Mouse (Mus musculus) forebrain, embryonic 14.5 days (tissue): ENCODE results near the gene Gm21962. TPM values are rescaled to one million over a fixed set of nuclear protein-coding genes. Genes with fewer than 3 reads are reported as not detected.

Experiments used
- ATAC-seq: fragments of 200-750 bp; cut with Nextera tagmentation; 2 replicates; pipeline ENCODE4 v1.8.0; 2017; ENCODE audit warnings: mild to moderate bottlenecking, moderate library complexity
- DNase-seq: peaks from one replicate; pipeline ENCODE4 v3.0.0-alpha.2; 2015; ENCODE audit warnings: low spot score
- H3K27ac ChIP-seq: fragments of 300-500 bp; sonication (generic); 2 replicates; pipeline ENCODE4 v1.5.1; 2014; ENCODE audit warnings: low read depth, mild to moderate bottlenecking, control low read depth, low read length, moderate library complexity
- H3K27me3 ChIP-seq: fragments of 300-500 bp; sonication (generic); replicated peaks from 2 replicates; pipeline ENCODE4 v1.6.1; 2014; ENCODE audit warnings: low read length, control low read depth, mixed read lengths; ENCODE audit not compliant: control insufficient read depth, insufficient read depth
- H3K36me3 ChIP-seq: fragments of 300-500 bp; sonication (generic); 2 replicates; pipeline ENCODE4 v1.6.1; 2014; ENCODE audit warnings: low read length, control low read depth; ENCODE audit not compliant: control insufficient read depth, insufficient read depth
- H3K4me1 ChIP-seq: fragments of 300-500 bp; sonication (generic); 2 replicates; pipeline ENCODE4 v1.6.1; 2014; ENCODE audit warnings: antibody characterized with exemption, low read length, control low read depth; ENCODE audit not compliant: control insufficient read depth, insufficient read depth
- H3K4me2 ChIP-seq: fragments of 300-500 bp; sonication (generic); 2 replicates; pipeline ENCODE4 v1.6.1; 2014; ENCODE audit warnings: mild to moderate bottlenecking, control low read depth, low read length
- H3K4me3 ChIP-seq: fragments of 300-500 bp; sonication (generic); 2 replicates; pipeline ENCODE4 v1.5.1; 2014; ENCODE audit warnings: low read depth, low read length, control low read depth
- H3K9ac ChIP-seq: fragments of 300-500 bp; sonication (generic); 2 replicates; pipeline ENCODE4 v1.6.1; 2014; ENCODE audit warnings: mild to moderate bottlenecking, low read length, control low read depth, moderate library complexity
- H3K9me3 ChIP-seq: fragments of 300-500 bp; sonication (generic); replicated peaks from 2 replicates; pipeline ENCODE4 v1.6.1; 2016; ENCODE audit warnings: low read length, control low read depth, mixed read lengths; ENCODE audit not compliant: control insufficient read depth
- WGBS: fragments of 180-500 bp; shearing (Covaris S2); extraction: QIAGEN DNeasy Blood & Tissue Kit; methylation state at CpG from one replicate; pipeline ENCODE4 v1.1.7; 2014; 5-methylcytosine and 5-hydroxymethylcytosine counted together
- microRNA-seq: library from miRNA; unstranded; fragments of <30 nt; microRNA quantifications from one replicate; pipeline ENCODE4, GENCODE M21; 2016
- polyA plus RNA-seq: library from polyadenylated mRNA; unstranded; fragments of >200 nt; fragmentation: Nextera tagmentation; extraction: Ambion mirVana; gene quantifications from 2 replicates; pipeline ENCODE4 v1.2.1, GENCODE M21; 2014

The Gm21962 gene
- polyA plus RNA-seq, 1 experiment from 2014 or later: not detected

DNA sequence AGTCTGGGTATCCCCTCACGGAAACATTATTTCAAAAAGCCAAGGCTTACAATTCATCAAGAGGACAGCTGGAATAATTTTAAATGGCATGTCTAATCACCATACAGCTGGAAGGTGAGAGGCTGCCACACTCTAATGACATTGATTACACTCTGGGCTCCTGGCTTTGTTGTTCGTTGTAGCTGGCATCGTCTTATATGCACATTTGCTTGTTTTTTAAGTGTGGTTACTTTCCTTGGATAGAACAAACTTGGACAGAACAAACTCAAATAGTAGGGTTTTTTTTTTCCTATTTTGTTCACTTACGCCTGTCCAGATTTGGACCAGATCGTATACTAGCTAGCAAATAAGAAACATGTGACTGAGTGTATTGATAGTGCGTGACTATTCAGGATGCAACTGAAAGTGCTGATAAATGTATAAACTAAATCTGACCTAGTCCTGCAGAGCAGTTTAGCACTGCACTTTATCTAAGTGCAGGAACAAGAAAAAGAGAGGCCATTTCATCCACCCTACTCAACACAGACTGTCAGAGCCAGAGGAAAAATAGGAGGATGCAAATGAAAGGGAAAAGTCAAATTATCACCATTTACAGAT is 12.6 kb downstream of the Gm21962 start:
- Histone ChIP-seq H3K4me3 (no peak overlapping the region), H3K4me1 (peaks cover 21% of the 10 kb centered on the region), H3K4me2 (peak overlapping the region; percentile 32), H3K27me3 (no peaks in the 10 kb centered on the region), H3K9me3 (no peaks in the 10 kb centered on the region), H3K9ac (no peak overlapping the region), H3K27ac (peak overlapping the region; percentile 84), H3K36me3 (no peaks in the 10 kb centered on the region)
- WGBS: 6% methylated on average over 6 of the region's 6 CpGs
- ATAC-seq (peak; percentile 78), DNase-seq (no peak)

DNA sequence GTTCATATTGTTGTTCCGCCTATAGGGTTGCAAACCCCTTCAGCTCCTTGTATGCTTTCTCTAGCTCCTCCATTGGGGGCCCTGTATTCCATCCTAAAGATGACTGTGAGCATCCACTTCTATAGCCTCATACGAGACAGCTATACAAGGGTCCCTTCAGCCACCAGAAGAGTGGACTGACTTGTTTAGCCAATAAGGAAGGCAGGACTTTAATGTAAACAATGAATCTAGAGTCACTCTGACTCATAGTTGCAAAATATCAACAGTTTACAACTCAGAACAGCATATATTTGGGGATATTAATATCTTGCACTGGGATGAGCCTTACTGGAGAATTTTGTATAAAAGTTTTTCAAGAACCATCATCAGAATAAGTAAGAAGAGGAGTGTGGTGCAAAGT is 15.6 kb downstream of the Gm21962 start:
- no peak for DNase-seq
- Histone ChIP-seq H3K27ac (no peak overlapping the region), H3K36me3 (no peaks in the 10 kb centered on the region), H3K4me2 (no peak overlapping the region), H3K9me3 (no peaks in the 10 kb centered on the region), H3K4me1 (peaks cover 15% of the 10 kb centered on the region), H3K9ac (no peak overlapping the region), H3K27me3 (no peaks in the 10 kb centered on the region), H3K4me3 (no peak overlapping the region)
- ATAC-seq: no peak
- WGBS: 91% methylated on average over 2 of the region's 2 CpGs

DNA sequence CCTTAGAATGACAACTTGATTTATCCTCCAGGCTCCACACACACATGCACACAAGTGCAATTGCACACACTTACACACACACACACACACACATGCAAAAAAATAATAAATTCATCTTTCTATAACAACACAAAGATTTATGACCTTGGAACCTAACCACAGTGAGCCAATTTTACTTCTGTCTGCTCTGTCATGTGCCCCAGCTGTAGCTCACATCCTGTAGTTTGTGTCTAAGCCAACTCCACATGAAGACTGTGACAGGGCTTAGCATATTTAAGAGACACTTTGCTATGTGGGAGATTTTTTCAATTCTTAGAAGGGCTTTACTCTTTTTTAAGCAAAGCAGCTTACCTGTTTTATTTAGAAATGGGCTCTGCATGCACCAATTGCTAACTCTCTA is 20.2 kb downstream of the Gm21962 start:
- no peaks in the 10 kb centered on the region for H3K27me3 ChIP-seq
- H3K9ac ChIP-seq: no peak overlapping the region
- no peak for DNase-seq
- H3K4me2 ChIP-seq: no peak overlapping the region
- H3K27ac ChIP-seq: no peak overlapping the region
- no peaks in the 10 kb centered on the region for H3K4me1 ChIP-seq
- H3K4me3 ChIP-seq: no peak overlapping the region
- no peak for ATAC-seq
- H3K36me3 ChIP-seq: no peaks in the 10 kb centered on the region
- no peaks in the 10 kb centered on the region for H3K9me3 ChIP-seq

DNA sequence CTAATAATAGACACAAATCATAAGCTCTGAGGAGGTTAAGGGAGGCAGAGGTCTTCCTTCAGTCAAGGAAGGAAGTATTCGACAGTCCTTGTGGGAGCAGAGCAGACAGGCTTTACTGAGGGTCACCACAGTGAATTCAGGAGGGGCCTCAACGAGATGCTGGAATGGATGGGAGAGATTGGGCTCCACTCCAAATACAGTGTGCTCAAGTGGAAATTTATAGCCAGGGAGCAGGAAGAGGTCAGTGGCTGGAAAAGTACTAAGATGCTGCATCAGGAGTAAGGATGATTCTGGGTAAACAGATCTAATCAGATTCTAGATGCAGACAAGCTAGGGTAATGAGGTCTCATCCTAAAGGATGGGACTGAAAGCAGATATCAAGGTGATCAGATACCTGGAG is 44.6 kb downstream of the Gm21962 start:
- Histone ChIP-seq H3K36me3 (no peaks in the 10 kb centered on the region), H3K4me2 (no peak overlapping the region), H3K9me3 (no peaks in the 10 kb centered on the region), H3K27ac (no peak overlapping the region), H3K4me3 (no peak overlapping the region), H3K9ac (no peak overlapping the region), H3K4me1 (peaks cover 7% of the 10 kb centered on the region; the same call in 1 of the 2 replicates), H3K27me3 (no peaks in the 10 kb centered on the region)
- DNase-seq: no peak
- 50% methylated on average over 2 of the region's 2 CpGs for WGBS
- no peak for ATAC-seq

DNA sequence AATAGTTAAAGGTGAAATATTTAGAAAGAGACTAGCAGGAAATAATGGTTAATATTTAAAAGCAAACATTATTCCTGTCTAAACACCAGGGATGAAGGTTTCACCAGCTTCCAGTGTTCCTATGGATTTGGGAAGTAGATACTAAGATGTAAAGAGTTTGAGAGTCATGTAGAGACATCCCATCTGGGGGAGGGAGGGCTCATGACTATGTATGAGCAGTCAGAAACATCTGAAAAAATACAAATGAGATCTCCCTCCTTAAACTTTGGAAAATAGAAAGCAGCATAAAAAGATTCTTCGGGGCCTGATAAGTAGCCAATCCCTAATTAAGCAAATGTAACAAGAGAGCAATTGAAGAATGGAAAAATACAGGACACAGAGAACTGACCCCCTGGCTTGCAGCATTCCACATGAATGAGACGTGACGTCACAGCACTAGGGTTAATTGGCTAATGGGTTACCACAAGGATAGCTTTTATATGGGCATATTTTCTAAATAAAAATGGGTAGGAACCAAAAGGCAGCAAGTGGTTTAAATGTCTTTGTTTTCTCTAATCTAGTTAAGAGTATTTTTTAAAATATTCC is 45.3 kb downstream of the Gm21962 start:
- H3K27ac ChIP-seq: no peak overlapping the region
- H3K4me3 ChIP-seq: no peak overlapping the region
- no peaks in the 10 kb centered on the region for H3K9me3 ChIP-seq
- peak; percentile 77 for ATAC-seq
- no peak overlapping the region for H3K4me2 ChIP-seq
- peaks cover 7% of the 10 kb centered on the region; the same call in 1 of the 2 replicates for H3K4me1 ChIP-seq
- H3K9ac ChIP-seq: no peak overlapping the region
- no peaks in the 10 kb centered on the region for H3K27me3 ChIP-seq
- 12% methylated on average over 3 of the region's 3 CpGs for WGBS
- no peaks in the 10 kb centered on the region for H3K36me3 ChIP-seq
- DNase-seq: peak; percentile 68

Small RNA genes lying within 50 kb of the gene (microRNA-seq; reads per million reads assigned to microRNA genes)
- gene Gm22468: not detected

Other genes with a start within 250 kb of the Gm21962 start
- gene Ddit4l, start 49.9 kb upstream of the Gm21962 start, polyA plus RNA-seq: 8.3 and 10.8 TPM in 2 replicates
- 1,646 and 1,983 TPM in 2 replicates for gene H2afz, start 193.0 kb downstream of the Gm21962 start, polyA plus RNA-seq
- 6.3 and 9.1 TPM in 2 replicates for gene Dnajb14, start 196.2 kb downstream of the Gm21962 start, polyA plus RNA-seq
- gene Lamtor3, start 247.0 kb downstream of the Gm21962 start, polyA plus RNA-seq: 143 and 153 TPM in 2 replicates